Mouse (Mus musculus): ENCODE results near the gene 4933402N03Rik.
A peak's percentile ranks its signal among the peaks of the same experiment; 100 is the strongest.

Gene 4933402N03Rik

DNA sequence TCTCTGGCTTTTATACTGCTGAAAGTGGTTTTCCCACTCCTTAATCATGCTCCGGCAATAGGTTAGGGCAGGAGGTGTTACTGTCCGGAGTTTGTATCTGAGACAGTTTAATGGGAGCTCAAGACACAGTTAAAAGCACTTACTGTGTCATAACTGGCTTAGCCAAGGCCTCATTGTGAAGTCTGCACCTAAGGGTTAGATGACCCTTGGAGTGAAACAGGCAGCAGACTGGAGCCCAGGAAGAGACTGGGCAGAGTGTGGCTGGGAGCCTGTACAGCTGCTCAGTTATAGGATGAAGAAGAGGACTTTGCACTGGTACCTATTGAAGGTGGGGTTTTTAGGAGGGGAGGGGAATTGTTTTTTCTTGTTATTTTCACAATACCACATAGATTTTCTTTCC is at the start of gene 4933402N03Rik:
TSS of gene 4933402N03Rik (minus strand) at position 101 of the 400 bp plus-strand sequence.
- no peak for DNase-seq

DNA sequence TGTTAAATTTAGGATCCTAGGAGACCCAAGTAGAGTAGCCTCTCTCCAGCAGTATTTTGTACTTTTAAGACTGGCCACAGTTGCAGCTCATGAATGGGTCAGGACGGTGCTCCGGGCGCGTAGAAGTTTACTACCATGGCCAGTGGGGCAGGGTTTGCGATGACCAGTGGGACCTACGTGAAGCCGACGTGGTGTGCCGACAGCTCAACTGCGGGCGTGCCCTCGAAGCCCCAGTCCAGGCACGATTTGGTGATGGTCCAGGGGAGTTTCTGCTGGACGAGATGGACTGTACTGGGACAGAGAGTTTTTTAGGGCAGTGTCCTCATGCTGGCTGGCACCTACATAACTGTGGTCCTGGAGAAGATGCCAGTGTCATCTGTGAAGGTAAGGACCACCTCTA is 41.9 kb upstream of the 4933402N03Rik start:
- no peak for DNase-seq

DNA sequence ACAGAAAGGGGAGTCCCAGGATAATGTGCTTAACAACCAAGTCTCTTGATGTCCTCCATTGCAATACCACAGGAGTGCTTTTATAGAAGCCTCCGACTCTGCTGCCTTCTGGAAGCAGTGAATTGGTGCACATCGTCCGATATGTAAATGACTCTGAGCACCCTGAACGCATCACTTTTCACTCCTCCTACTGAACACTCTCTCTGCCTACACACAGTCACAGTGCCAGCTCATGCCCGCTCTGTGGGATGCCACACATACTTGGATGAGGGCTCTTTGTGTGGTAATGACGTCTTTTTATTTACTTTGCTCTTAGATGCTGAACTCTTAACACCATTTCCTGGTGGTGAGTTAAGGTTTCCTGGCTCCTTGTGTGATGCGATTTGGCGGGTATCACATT is 40.9 kb upstream of the 4933402N03Rik start:
- DNase-seq: no peak

DNA sequence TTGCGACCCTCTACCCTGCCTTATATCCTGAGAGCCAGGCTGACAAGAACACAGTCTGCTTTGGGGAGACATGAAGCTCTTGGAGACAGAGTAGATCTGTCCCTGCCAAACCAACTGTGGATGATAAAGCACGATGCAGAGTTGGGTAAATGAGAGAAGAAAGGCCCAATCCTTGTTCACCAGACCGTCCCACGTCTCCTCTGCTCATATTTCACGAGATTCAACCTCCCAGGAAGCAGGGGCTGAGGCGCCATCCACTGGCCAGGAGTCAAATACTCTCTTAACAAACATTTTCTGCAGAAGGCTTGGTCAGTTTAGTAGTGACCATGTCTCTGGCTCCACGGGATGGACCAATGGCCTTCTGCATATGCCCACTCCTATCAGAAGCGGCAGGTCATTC is 38.2 kb upstream of the 4933402N03Rik start:
- DNase-seq: no peak

DNA sequence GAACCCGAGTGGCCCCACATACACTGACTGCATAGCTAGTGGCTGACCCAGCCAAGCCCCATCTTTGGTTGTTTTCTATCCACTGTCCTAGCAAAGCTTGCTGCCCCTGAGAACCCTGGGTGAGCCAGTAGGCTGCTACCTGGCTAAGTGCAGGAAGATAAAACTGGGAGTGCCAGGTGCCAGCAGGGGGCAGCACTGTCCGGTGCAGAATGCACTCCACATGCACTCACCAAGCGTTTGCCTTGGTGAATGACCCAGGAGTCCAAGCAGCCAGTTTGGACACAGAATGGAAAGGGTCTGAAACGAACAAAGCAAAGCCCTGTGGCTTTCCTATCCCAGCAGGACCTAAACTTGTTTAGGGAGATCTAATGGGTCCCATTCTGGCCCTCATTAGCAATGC is 36.6 kb upstream of the 4933402N03Rik start:
- DNase-seq: peak; percentile 39

DNA sequence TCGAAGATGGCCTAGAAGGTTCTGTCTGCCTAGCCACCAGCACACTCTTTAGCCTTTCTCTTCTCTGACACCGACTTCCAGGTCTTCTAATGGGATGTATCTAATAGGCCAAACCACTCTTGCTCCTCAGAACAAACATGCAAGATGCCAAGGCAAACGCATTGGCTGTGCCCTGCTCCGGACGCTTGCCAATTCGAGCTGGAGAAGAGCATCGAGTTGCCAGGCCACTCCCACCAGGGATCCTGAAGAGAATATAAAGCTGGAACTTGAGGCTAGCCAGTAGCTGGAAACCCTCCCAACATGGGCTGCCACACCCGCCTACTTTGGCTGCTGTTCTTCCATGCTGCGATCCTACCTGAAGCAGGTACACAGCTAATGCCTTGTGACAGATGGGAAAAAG is 28.0 kb upstream of the 4933402N03Rik start, which contains the start of gene 5430419D17Rik:
TSS of gene 5430419D17Rik (plus strand) at position 282 of the 400 bp plus-strand sequence.
- DNase-seq: no peak

- no peak for DNase-seq
Observed at GRCm38 (mm10) chr7:131169099-131169498, 23.0 kb upstream of the 4933402N03Rik start.

DNA sequence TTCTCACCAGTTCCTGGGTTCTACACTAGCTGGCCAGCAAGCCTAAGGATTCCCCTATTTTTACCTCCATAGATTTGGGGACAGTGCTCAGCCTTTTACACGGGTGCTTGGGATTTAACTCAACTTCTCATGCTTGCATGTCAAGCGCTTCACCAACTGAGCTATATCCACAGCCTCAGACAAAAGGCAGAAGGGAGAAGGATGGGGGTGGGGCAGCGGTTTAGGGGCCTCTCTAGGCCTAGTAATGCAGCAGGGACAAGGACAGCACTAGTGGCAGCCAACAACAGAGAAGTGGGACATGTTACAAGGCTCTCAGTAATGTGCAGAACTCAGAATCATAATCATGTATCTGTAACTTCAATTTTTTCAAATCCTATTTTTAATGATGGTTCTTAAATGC is 21.7 kb upstream of the 4933402N03Rik start:
- DNase-seq: no peak

DNA sequence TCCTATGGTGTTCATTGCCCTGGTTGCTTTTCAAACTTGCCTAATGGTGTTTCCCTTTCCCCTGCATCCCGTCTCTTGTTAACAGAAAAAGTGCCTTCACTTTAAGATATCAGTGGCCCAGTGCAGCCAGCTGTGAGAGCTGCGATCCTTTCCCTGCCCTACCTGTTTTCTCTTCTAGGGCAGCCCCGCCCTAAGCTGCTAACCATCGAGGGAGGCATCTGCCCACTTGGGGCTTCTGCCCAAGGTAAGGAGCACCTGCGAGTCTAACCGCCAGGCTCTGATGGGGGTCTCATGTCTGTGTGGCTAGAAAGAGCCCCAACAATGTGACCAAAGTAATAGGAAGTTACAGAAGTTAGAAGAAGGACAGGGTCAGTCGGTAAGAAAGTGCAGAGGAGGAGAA is 16.1 kb upstream of the 4933402N03Rik start:
- DNase-seq: no peak

DNA sequence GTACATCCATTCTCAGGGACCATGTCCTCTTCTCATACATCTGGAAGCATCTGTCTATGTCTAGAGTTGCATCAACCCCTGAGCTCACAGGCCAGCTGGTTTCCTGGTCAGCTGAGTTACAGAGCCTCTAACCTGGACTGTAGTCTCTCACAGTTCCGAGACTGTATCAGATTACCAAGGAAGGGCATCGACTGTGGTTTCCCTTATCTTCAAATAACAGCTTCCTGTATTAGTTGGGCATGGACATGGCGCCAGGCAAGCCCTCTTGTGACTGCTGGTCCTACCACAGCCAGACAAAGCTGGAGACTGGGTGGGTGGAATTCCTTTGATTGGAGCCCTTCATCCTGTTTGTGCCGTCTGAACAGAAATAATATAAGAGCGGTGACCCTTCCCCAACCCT is 6.9 kb upstream of the 4933402N03Rik start:
- no peak for DNase-seq

- DNase-seq: no peak
Observed at GRCm38 (mm10) chr7:131150179-131150578, 4.1 kb upstream of the 4933402N03Rik start.

- no peak for DNase-seq
Observed at GRCm38 (mm10) chr7:131133181-131133580, 12.9 kb downstream of the 4933402N03Rik start.

DNA sequence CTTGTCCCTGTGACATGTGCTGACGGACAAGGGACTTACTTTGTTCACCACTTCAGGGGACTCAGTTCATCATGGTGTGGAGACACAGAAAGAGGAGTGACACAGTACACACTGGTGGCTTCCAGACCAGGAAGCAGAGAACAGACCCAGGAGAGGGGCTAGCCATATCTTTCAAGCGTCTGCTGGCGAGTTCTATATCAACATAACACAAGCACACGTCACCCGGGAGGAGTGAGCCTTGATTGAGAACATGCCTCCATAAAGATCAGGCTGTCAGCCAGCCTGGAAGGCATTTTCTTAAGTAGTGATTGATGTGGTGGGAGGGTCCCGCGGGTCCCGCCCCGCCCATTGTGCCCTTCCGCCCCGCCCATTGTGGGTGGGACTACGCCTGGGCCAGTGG is 16.1 kb downstream of the 4933402N03Rik start:
- no peak for DNase-seq

GRCm38 (mm10) chr7:131122210-131122807 is 23.8 kb downstream of the 4933402N03Rik start:
- DNase-seq: no peak

DNA sequence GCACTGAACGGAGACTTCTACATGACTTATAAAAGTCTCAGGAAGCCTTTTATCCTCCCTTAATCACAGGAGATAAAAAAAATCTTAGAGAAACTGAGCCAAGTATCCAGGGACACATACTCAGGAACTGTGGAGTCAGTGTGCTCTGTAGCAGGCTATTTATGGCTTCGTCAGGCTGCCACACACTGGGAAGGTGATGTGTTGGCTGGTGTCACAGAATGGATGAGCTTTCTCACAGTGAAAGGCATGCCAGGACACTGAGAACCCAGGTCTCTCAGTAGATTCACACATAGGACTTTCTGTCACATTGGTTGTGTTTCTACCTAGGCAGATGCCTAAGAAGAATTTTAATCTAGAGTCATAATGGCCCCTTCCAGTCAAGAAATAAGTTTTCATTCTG is 31.7 kb downstream of the 4933402N03Rik start:
- DNase-seq: no peak

DNA sequence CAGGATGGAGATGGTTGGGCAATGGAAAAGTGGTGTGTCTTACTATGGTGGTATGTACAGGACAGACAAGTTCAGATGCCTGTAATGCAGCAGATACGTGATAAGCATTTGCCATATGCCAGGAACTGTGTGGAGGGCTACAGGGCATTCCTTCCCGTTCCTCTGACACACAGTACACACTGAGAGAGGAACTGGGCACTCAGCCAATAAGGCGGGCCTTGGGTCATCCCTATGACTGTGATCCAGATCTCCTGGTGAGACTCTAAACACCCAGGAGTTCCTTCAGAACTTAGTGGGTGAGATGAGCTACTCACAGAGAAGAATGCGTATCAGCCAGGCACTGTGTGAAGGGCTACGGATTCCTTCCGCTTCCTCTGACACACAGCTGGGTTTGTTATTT is 32.4 kb downstream of the 4933402N03Rik start:
- peak; percentile 15 for DNase-seq

- peak; percentile 61 for DNase-seq
Observed at GRCm38 (mm10) chr7:131112486-131112885, 33.6 kb downstream of the 4933402N03Rik start.
